Mouse (Mus musculus): ENCODE measurements around the gene Galnt10.

GRCm38 (mm10) chr11:57685689-57686454 lies 40.6 kb downstream of the Galnt10 start:
- TF ChIP-seq EP300 (IDR thresholded peaks at IDR 0.05; ENCODE audit: insufficient read depth, low read depth, low read length) (no peak), POLR2A (IDR thresholded peaks at IDR 0.05; ENCODE audit: insufficient read depth, low read depth, low read length) (no peak), CTCF (IDR thresholded peaks at IDR 0.05) (no peak)

Data from heart, adult 2 months (tissue).